Comparison of ENCODE assay signal across 27 mouse cellular contexts in genomic region chr13:94224717-94225705, GRCm38 (mm10).
DNase-seq lines count a peak whose midpoint lies in the region; ATAC-seq and TF ChIP-seq lines count a peak whose summit lies in the region.
"Had no signal": no experiment of that assay in that cellular context is flagged by ENCODE, and none has a peak within 500 bp of the region (broad histone marks: within the 10 kb centered on the region; RNA-seq: fewer than 3 reads in every experiment).

No protein-coding gene starts in this region.

- H3K4me1 ChIP-seq in forebrain, embryonic 15.5 days: 0 out of 2 replicates have a peak, but pooled peaks cover 4% of the 10 kb centered on the region
- H3K4me1 ChIP-seq in forebrain, embryonic 14.5 days (ENCODE audit: control insufficient read depth, insufficient read depth, low read length): no peaks in the 10 kb centered on the region; the same call in 1 of the 2 replicates
- H3K4me1 ChIP-seq in hindbrain, embryonic 16.5 days (ENCODE audit: control insufficient read depth, insufficient read depth, low read depth, low read length): no peaks in the 10 kb centered on the region
- H3K4me1 ChIP-seq in hindbrain, embryonic 12.5 days: no peaks in the 10 kb centered on the region
- peaks cover 4% of the 10 kb centered on the region for H3K4me1 ChIP-seq in testis, adult 2 months (ENCODE audit: control insufficient read depth, insufficient read depth, low read length)
- H3K4me1 ChIP-seq: heart, embryonic 12.5 days; limb, embryonic 10.5 days; liver, embryonic 15.5 days; lung, embryonic 15.5 days; megakaryocyte, embryonic 14.5 days had no signal

- peak; percentile 88 for TF ChIP-seq POLR2A in testis, adult 2 months (IDR thresholded peaks at IDR 0.05; ENCODE audit: control insufficient read depth, low read depth, low read length)

- no peak for DNase-seq in forebrain, embryonic 14.5 days (ENCODE audit: low spot score)
- no peak for DNase-seq in testis, postnatal 10 days (ENCODE audit: low spot score)
- DNase-seq in spleen, postnatal 14 days (ENCODE audit: low spot score in 2 of 2): no peak
- DNase-seq in heart, postnatal 14 days: no peak
- DNase-seq: adrenal gland, postnatal 10 days; cerebellum, adult 18-20 months; cerebellum, postnatal 14 days; gastrocnemius, postnatal 10 days; heart, postnatal 10 days; kidney, adult 2 months; kidney, postnatal 10 days; liver; lung, postnatal 36 days; thymus, adult 2 months had no signal

- H3K27me3 ChIP-seq in forebrain, embryonic 15.5 days: no peaks in the 10 kb centered on the region
- no peaks in the 10 kb centered on the region for H3K27me3 ChIP-seq in forebrain, embryonic 14.5 days (replicated peaks; ENCODE audit: control insufficient read depth, insufficient read depth, low read length)
- H3K27me3 ChIP-seq in hindbrain, embryonic 16.5 days (replicated peaks; ENCODE audit: control insufficient read depth, insufficient read depth, low read length): no peaks in the 10 kb centered on the region
- H3K27me3 ChIP-seq in hindbrain, embryonic 12.5 days: no peaks in the 10 kb centered on the region
- no peaks in the 10 kb centered on the region for H3K27me3 ChIP-seq in testis, adult 2 months (ENCODE audit: control insufficient read depth, insufficient read depth, low read length)
- H3K27me3 ChIP-seq: heart, embryonic 12.5 days; liver, embryonic 15.5 days; lung, embryonic 15.5 days; megakaryocyte, embryonic 14.5 days; Patski had no signal

- H3K36me3 ChIP-seq in forebrain, embryonic 15.5 days: peaks cover 21% of the 10 kb centered on the region; the same call in 1 of the 2 replicates
- H3K36me3 ChIP-seq in forebrain, embryonic 14.5 days (ENCODE audit: control insufficient read depth, insufficient read depth, low read length): peaks cover 21% of the 10 kb centered on the region
- H3K36me3 ChIP-seq in hindbrain, embryonic 16.5 days (ENCODE audit: control insufficient read depth, insufficient read depth, low read length): peaks cover 11% of the 10 kb centered on the region
- H3K36me3 ChIP-seq in hindbrain, embryonic 12.5 days: peaks cover 17% of the 10 kb centered on the region
- peaks cover 2% of the 10 kb centered on the region; the same call in 1 of the 2 replicates for H3K36me3 ChIP-seq in testis, adult 2 months (ENCODE audit: control insufficient read depth, insufficient read depth, low read length)
- H3K36me3 ChIP-seq: G1E had no signal

- peak; percentile 41; the same call in 1 of the 2 replicates for ATAC-seq in forebrain, embryonic 15.5 days (replicated peaks)
- ATAC-seq in forebrain, embryonic 14.5 days: no peak
- ATAC-seq in hindbrain, embryonic 16.5 days: 0 out of 2 replicates have a peak, but pooled peaks have one; percentile 17
- no peak for ATAC-seq in hindbrain, embryonic 12.5 days (ENCODE audit: low FRiP score)
- ATAC-seq: inflammation-experienced regulatory T-cells, adult 6 months; Patski had no signal

- H3K27ac ChIP-seq in forebrain, embryonic 15.5 days (replicated peaks): no peak overlapping the region
- no peak overlapping the region for H3K27ac ChIP-seq in forebrain, embryonic 14.5 days (ENCODE audit: low read depth, low read length)
- no peak overlapping the region for H3K27ac ChIP-seq in hindbrain, embryonic 16.5 days (ENCODE audit: low read depth, low read length)
- H3K27ac ChIP-seq in hindbrain, embryonic 12.5 days: no peak overlapping the region
- peak overlapping the region; percentile 97 for H3K27ac ChIP-seq in testis, adult 2 months (ENCODE audit: control insufficient read depth, insufficient read depth, low read depth, low read length)
- H3K27ac ChIP-seq: forebrain, embryonic 10.5 days; limb, embryonic 10.5 days; liver, embryonic 15.5 days; lung, embryonic 15.5 days had no signal

- H3K4me3 ChIP-seq in forebrain, embryonic 15.5 days: no peak overlapping the region
- H3K4me3 ChIP-seq in forebrain, embryonic 14.5 days (ENCODE audit: low read depth, low read length): no peak overlapping the region
- H3K4me3 ChIP-seq in hindbrain, embryonic 16.5 days (ENCODE audit: low read length): no peak overlapping the region
- no peak overlapping the region for H3K4me3 ChIP-seq in hindbrain, embryonic 12.5 days
- peak overlapping the region; percentile 96 for H3K4me3 ChIP-seq in testis, adult 2 months (ENCODE audit: control insufficient read depth, low read depth, low read length)
- H3K4me3 ChIP-seq: forebrain, embryonic 10.5 days; heart, embryonic 12.5 days; limb, embryonic 10.5 days; liver, embryonic 15.5 days; lung, embryonic 15.5 days; megakaryocyte, embryonic 14.5 days had no signal

- no peak overlapping the region for H3K9ac ChIP-seq in forebrain, embryonic 15.5 days (replicated peaks)
- no peak overlapping the region for H3K9ac ChIP-seq in forebrain, embryonic 14.5 days (ENCODE audit: low read length)
- H3K9ac ChIP-seq in hindbrain, embryonic 16.5 days (ENCODE audit: low read depth, low read length): no peak overlapping the region
- H3K9ac ChIP-seq in hindbrain, embryonic 12.5 days: no peak overlapping the region
- H3K9ac ChIP-seq: heart, embryonic 12.5 days; liver, embryonic 15.5 days; lung, embryonic 15.5 days had no signal

- no peak for TF ChIP-seq CTCF in testis, adult 2 months (IDR thresholded peaks at IDR 0.05; ENCODE audit: control insufficient read depth, insufficient read depth, insufficient replicate concordance, low read depth, low read length)

- intact Hi-C loops in heart, postnatal 14 days (cut with DNase I): no loop called here

- WGBS in forebrain, embryonic 15.5 days: 95% methylated on average over 38 of the region's 38 CpGs
- WGBS in forebrain, embryonic 14.5 days: 93% methylated on average over 38 of the region's 38 CpGs
- WGBS in hindbrain, embryonic 16.5 days: 94% methylated on average over 38 of the region's 38 CpGs
- 94% methylated on average over 38 of the region's 38 CpGs for WGBS in hindbrain, embryonic 12.5 days

- no peak overlapping the region for H3K4me2 ChIP-seq in forebrain, embryonic 15.5 days (replicated peaks)
- no peak overlapping the region for H3K4me2 ChIP-seq in forebrain, embryonic 14.5 days (ENCODE audit: low read length)
- no peak overlapping the region for H3K4me2 ChIP-seq in hindbrain, embryonic 16.5 days (ENCODE audit: low read length)
- H3K4me2 ChIP-seq in hindbrain, embryonic 12.5 days (replicated peaks): no peak overlapping the region
- H3K4me2 ChIP-seq: heart, embryonic 12.5 days; liver, embryonic 15.5 days; lung, embryonic 15.5 days had no signal

- no peaks in the 10 kb centered on the region for H3K9me3 ChIP-seq in forebrain, embryonic 15.5 days
- H3K9me3 ChIP-seq in forebrain, embryonic 14.5 days (replicated peaks; ENCODE audit: control insufficient read depth, low read length): no peaks in the 10 kb centered on the region
- no peaks in the 10 kb centered on the region for H3K9me3 ChIP-seq in hindbrain, embryonic 16.5 days (ENCODE audit: control insufficient read depth, low read length)
- H3K9me3 ChIP-seq in hindbrain, embryonic 12.5 days (replicated peaks): no peaks in the 10 kb centered on the region
- H3K9me3 ChIP-seq: forebrain, embryonic 10.5 days; G1E; heart, embryonic 12.5 days; limb, embryonic 10.5 days; liver, embryonic 15.5 days; lung, embryonic 15.5 days; megakaryocyte, embryonic 14.5 days had no signal

Comparison
In these comparisons a context has a peak if more than half of its experiments do, and no peak if none do; other contexts are left out.
1. ATAC-seq: peak in forebrain, embryonic 15.5 days (single experiment) and hindbrain, embryonic 16.5 days (single experiment); none in forebrain, embryonic 14.5 days (single experiment) and hindbrain, embryonic 12.5 days (single experiment).